ENCODE assay signal across 20 mouse cellular contexts in the genomic region with DNA sequence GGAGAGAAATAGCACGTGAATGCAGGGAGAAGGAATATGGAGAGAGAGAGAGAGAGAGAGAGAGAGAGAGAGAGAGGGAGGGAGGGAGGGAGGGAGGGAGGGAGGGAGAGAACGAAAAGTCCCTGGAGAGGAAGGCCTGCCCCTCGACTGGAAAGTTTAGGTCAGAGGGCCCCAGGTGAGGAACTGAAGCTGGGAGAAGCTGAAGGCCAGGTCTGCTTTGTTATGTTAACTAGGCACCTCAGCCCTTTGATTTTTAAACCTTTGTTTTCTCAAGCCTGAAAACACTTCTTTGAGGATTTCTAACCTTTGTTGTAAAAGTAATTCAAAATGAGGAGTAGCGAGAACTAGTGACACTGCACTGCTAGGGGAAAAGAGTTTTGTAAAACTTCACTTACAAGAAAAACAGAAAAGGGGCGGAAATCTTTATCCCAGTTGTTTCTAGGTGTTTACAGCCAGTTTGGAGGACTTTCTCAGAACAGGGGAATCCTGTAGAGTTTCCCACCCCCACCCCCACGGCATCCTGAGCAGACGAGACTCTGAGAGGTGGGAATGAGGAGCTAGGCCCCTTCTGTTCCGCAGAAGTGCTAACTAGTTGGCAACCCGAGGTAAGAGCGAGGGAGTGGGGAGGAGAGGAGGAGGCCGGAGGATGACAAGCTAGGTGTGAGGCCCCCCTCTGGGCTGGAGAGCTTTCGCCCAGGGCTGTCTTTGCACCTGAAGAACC.
DNase-seq lines count a peak whose midpoint lies in the region; ATAC-seq and TF ChIP-seq lines count a peak whose summit lies in the region.
"Had no signal": no experiment of that assay in that cellular context is flagged by ENCODE, and none has a peak within 500 bp of the region (broad histone marks: within the 10 kb centered on the region; RNA-seq: fewer than 3 reads in every experiment).

No protein-coding gene starts in this region.

- no peak overlapping the region for H3K27ac ChIP-seq in hindbrain, embryonic 12.5 days
- no peak overlapping the region for H3K27ac ChIP-seq in hindbrain, embryonic 13.5 days
- H3K27ac ChIP-seq in ES-Bruce4 (ENCODE audit: insufficient read depth, low read length), result peak overlapping the region; percentile 70
- no peak overlapping the region for H3K27ac ChIP-seq in forebrain, embryonic 15.5 days (replicated peaks)
- H3K27ac ChIP-seq: gastrocnemius, adult 2 months; intestine, embryonic 15.5 days; lung, embryonic 15.5 days; stomach, postnatal 0 days had no signal

- no peak for TF ChIP-seq CTCF in ES-Bruce4 (IDR thresholded peaks at IDR 0.05; ENCODE audit: low read depth, low read length)

- WGBS in hindbrain, embryonic 12.5 days, result 15% methylated on average over 11 of the region's 12 CpGs
- 23% methylated on average over 12 of the region's 12 CpGs for WGBS in hindbrain, embryonic 13.5 days
- 14% methylated on average over 11 of the region's 12 CpGs for WGBS in forebrain, embryonic 15.5 days

- H3K9ac ChIP-seq in hindbrain, embryonic 12.5 days, result no peak overlapping the region
- no peak overlapping the region for H3K9ac ChIP-seq in hindbrain, embryonic 13.5 days
- no peak overlapping the region for H3K9ac ChIP-seq in ES-Bruce4 (ENCODE audit: low read depth, poor library complexity, severe bottlenecking)
- H3K9ac ChIP-seq in forebrain, embryonic 15.5 days (replicated peaks), result no peak overlapping the region
- H3K9ac ChIP-seq: intestine, embryonic 15.5 days; lung, embryonic 15.5 days had no signal

- no peaks in the 10 kb centered on the region for H3K9me3 ChIP-seq in hindbrain, embryonic 12.5 days (replicated peaks)
- H3K9me3 ChIP-seq in hindbrain, embryonic 13.5 days, result no peaks in the 10 kb centered on the region
- peaks cover 4% of the 10 kb centered on the region for H3K9me3 ChIP-seq in ES-Bruce4 (replicated peaks; ENCODE audit: control insufficient read depth, insufficient read depth, low read length, poor library complexity, severe bottlenecking)
- no peaks in the 10 kb centered on the region for H3K9me3 ChIP-seq in forebrain, embryonic 15.5 days
- H3K9me3 ChIP-seq: intestine, embryonic 15.5 days; lung, embryonic 15.5 days had no signal

- H3K4me3 ChIP-seq in hindbrain, embryonic 12.5 days, result no peak overlapping the region
- H3K4me3 ChIP-seq in hindbrain, embryonic 13.5 days, result no peak overlapping the region
- H3K4me3 ChIP-seq in ES-Bruce4 (ENCODE audit: low read depth, low read length), result peak overlapping the region; percentile 6
- H3K4me3 ChIP-seq in forebrain, embryonic 15.5 days, result no peak overlapping the region
- H3K4me3 ChIP-seq: gastrocnemius, adult 2 months; intestine, embryonic 15.5 days; lung, embryonic 15.5 days had no signal

- ATAC-seq in hindbrain, embryonic 12.5 days (ENCODE audit: low FRiP score), result no peak
- ATAC-seq in hindbrain, embryonic 13.5 days (ENCODE audit: low FRiP score), result no peak
- ATAC-seq in forebrain, embryonic 15.5 days (replicated peaks), result 0 out of 2 replicates have a peak, but pooled peaks have one; percentile 58
- ATAC-seq: intestine, embryonic 15.5 days had no signal

- peaks cover 10% of the 10 kb centered on the region for H3K4me1 ChIP-seq in hindbrain, embryonic 12.5 days
- peaks cover 8% of the 10 kb centered on the region for H3K4me1 ChIP-seq in hindbrain, embryonic 13.5 days (replicated peaks)
- peaks cover 4% of the 10 kb centered on the region for H3K4me1 ChIP-seq in ES-Bruce4 (ENCODE audit: control insufficient read depth, insufficient read depth, low read length)
- peaks cover 8% of the 10 kb centered on the region; the same call in 1 of the 2 replicates for H3K4me1 ChIP-seq in forebrain, embryonic 15.5 days
- H3K4me1 ChIP-seq: intestine, embryonic 15.5 days had no signal

- no peak for TF ChIP-seq POLR2A in ES-Bruce4 (IDR thresholded peaks at IDR 0.05; ENCODE audit: insufficient read depth, low read length)

- H3K36me3 ChIP-seq in hindbrain, embryonic 12.5 days, result no peaks in the 10 kb centered on the region
- H3K36me3 ChIP-seq in hindbrain, embryonic 13.5 days, result no peaks in the 10 kb centered on the region
- H3K36me3 ChIP-seq in ES-Bruce4 (ENCODE audit: control insufficient read depth, insufficient read depth, low read length, poor library complexity, severe bottlenecking), result no peaks in the 10 kb centered on the region
- H3K36me3 ChIP-seq in forebrain, embryonic 15.5 days, result no peaks in the 10 kb centered on the region
- H3K36me3 ChIP-seq: intestine, embryonic 15.5 days; lung, embryonic 15.5 days had no signal

- no peaks in the 10 kb centered on the region for H3K27me3 ChIP-seq in hindbrain, embryonic 12.5 days
- no peaks in the 10 kb centered on the region for H3K27me3 ChIP-seq in hindbrain, embryonic 13.5 days
- 0 out of 2 replicates have a peak, but pooled peaks cover 2% of the 10 kb centered on the region for H3K27me3 ChIP-seq in ES-Bruce4 (ENCODE audit: control insufficient read depth, insufficient read depth, low read length, poor library complexity, severe bottlenecking)
- no peaks in the 10 kb centered on the region for H3K27me3 ChIP-seq in forebrain, embryonic 15.5 days
- H3K27me3 ChIP-seq: intestine, embryonic 15.5 days; lung, embryonic 15.5 days had no signal

- peak; percentile 75; the same call in 1 of the 2 replicates for TF ChIP-seq EP300 in ES-Bruce4 (IDR thresholded peaks at IDR 0.05; ENCODE audit: insufficient read depth, low read depth, low read length)

- DNase-seq in ZHBTc4 (ENCODE audit: low read depth, low spot score), result peak; percentile 87
- DNase-seq in layer of hippocampus, postnatal 25 days (ENCODE audit: extremely low spot score in 1 of 2, low spot score in 1 of 2), result no peak
- DNase-seq in right cerebral cortex, adult 2 months (ENCODE audit: low spot score in 2 of 2), result no peak
- no peak for DNase-seq in adrenal gland, adult 18-20 months (ENCODE audit: low spot score in 2 of 2)
- DNase-seq: adrenal gland, postnatal 14 days; cerebellum, adult 9-11 months; gastrocnemius, adult 2 months; heart, postnatal 36 days; kidney, postnatal 10 days; layer of hippocampus, adult 9-11 months; right cerebral cortex, adult 18-20 months; thymus, postnatal 4 days had no signal

- H3K4me2 ChIP-seq in hindbrain, embryonic 12.5 days (replicated peaks), result peak overlapping the region; percentile 27; the same call in 1 of the 2 replicates
- H3K4me2 ChIP-seq in hindbrain, embryonic 13.5 days, result no peak overlapping the region
- H3K4me2 ChIP-seq in forebrain, embryonic 15.5 days (replicated peaks), result no peak overlapping the region
- H3K4me2 ChIP-seq: intestine, embryonic 15.5 days; liver, embryonic 11.5 days; lung, embryonic 15.5 days had no signal
